ENCODE assay signal across 15 mouse cellular contexts in genomic region chr17:44212960-44213619, GRCm38 (mm10).
"Had no signal": no experiment of that assay in that cellular context is flagged by ENCODE, and none has a peak within 500 bp of the region (broad histone marks: within the 10 kb centered on the region; RNA-seq: fewer than 3 reads in every experiment).

No protein-coding gene starts in this region.

- H3K9me3 ChIP-seq: limb, embryonic 15.5 days; megakaryocyte, embryonic 14.5 days; midbrain, embryonic 13.5 days; midbrain, embryonic 15.5 days; neural tube, embryonic 12.5 days; stomach, embryonic 15.5 days had no signal

- H3K27ac ChIP-seq: limb, embryonic 15.5 days; liver, embryonic 12.5 days; liver, embryonic 14.5 days; macrophage; midbrain, embryonic 13.5 days; midbrain, embryonic 15.5 days; neural tube, embryonic 12.5 days; stomach, embryonic 15.5 days; stomach, postnatal 0 days had no signal

- H3K4me2 ChIP-seq: limb, embryonic 15.5 days; liver, embryonic 12.5 days; midbrain, embryonic 11.5 days; midbrain, embryonic 13.5 days; midbrain, embryonic 15.5 days; neural tube, embryonic 12.5 days; stomach, embryonic 15.5 days had no signal

- H3K27me3 ChIP-seq: limb, embryonic 15.5 days; liver, embryonic 12.5 days; megakaryocyte, embryonic 14.5 days; midbrain, embryonic 13.5 days; midbrain, embryonic 15.5 days; neural tube, embryonic 12.5 days; stomach, embryonic 15.5 days had no signal

- DNase-seq: right cerebral cortex, postnatal 14 days; thymus, adult 2 months; thymus, postnatal 25 days; thymus, postnatal 4 days had no signal

- ATAC-seq: liver, embryonic 12.5 days; midbrain, embryonic 13.5 days; midbrain, embryonic 15.5 days had no signal

- H3K4me3 ChIP-seq: limb, embryonic 15.5 days; liver, embryonic 12.5 days; megakaryocyte, embryonic 14.5 days; midbrain, embryonic 13.5 days; midbrain, embryonic 15.5 days; neural tube, embryonic 12.5 days; stomach, embryonic 15.5 days had no signal

- H3K9ac ChIP-seq: limb, embryonic 15.5 days; liver, embryonic 12.5 days; liver, embryonic 14.5 days; midbrain, embryonic 13.5 days; midbrain, embryonic 15.5 days; neural tube, embryonic 12.5 days; stomach, embryonic 15.5 days had no signal

- H3K36me3 ChIP-seq: limb, embryonic 15.5 days; liver, embryonic 12.5 days; midbrain, embryonic 13.5 days; midbrain, embryonic 15.5 days; neural tube, embryonic 12.5 days; stomach, embryonic 15.5 days had no signal

- H3K4me1 ChIP-seq: limb, embryonic 15.5 days; liver, embryonic 12.5 days; megakaryocyte, embryonic 14.5 days; midbrain, embryonic 13.5 days; midbrain, embryonic 15.5 days; neural tube, embryonic 12.5 days; stomach, embryonic 15.5 days had no signal
